Mouse (Mus musculus) liver, postnatal 0 days (tissue): Measurements from ENCODE around the gene Pcdh9. TPM values are rescaled to one million over a fixed set of nuclear protein-coding genes. Genes with fewer than 3 reads are reported as not detected.

ENCODE experiments used
- ATAC-seq: fragments of 200-750 bp; cut with Nextera tagmentation; 2 replicates; pipeline ENCODE4 v1.8.0; 2017; ENCODE audit warnings: mild to moderate bottlenecking, moderate library complexity
- DNase-seq: peaks from one replicate; pipeline ENCODE4 v3.0.0-alpha.2; 2016
- H3K27ac ChIP-seq: fragments of 300-500 bp; sonication (generic); 2 replicates; pipeline ENCODE4 v1.5.1; 2014; ENCODE audit warnings: antibody characterized with exemption, moderate library complexity, mild to moderate bottlenecking, low read depth
- H3K27me3 ChIP-seq: fragments of 300-500 bp; sonication (generic); 2 replicates; pipeline ENCODE4 v1.6.1; 2014; ENCODE audit warnings: low read length, control low read depth, mixed read lengths; ENCODE audit not compliant: insufficient read depth
- H3K36me3 ChIP-seq: fragments of 300-500 bp; sonication (generic); replicated peaks from 2 replicates; pipeline ENCODE4 v1.6.1; 2014; ENCODE audit warnings: mild to moderate bottlenecking, control low read depth, low read length, moderate library complexity, mixed read lengths; ENCODE audit not compliant: insufficient read depth
- H3K4me1 ChIP-seq: fragments of 300-500 bp; sonication (generic); 2 replicates; pipeline ENCODE4 v1.6.1; 2014; ENCODE audit warnings: antibody characterized with exemption, mild to moderate bottlenecking, control low read depth; ENCODE audit not compliant: insufficient read depth
- H3K4me2 ChIP-seq: fragments of 300-500 bp; sonication (generic); 2 replicates; pipeline ENCODE4 v1.6.1; 2014; ENCODE audit warnings: low read depth, mild to moderate bottlenecking, low read length, moderate library complexity, mixed read lengths
- H3K4me3 ChIP-seq: fragments of 300-500 bp; sonication (generic); 2 replicates; pipeline ENCODE4 v1.5.1; 2014; ENCODE audit warnings: low read depth, low read length
- H3K9ac ChIP-seq: fragments of 300-500 bp; sonication (generic); replicated peaks from 2 replicates; pipeline ENCODE4 v1.6.1; 2014; ENCODE audit warnings: mild to moderate bottlenecking, moderate library complexity
- H3K9me3 ChIP-seq: fragments of 300-500 bp; sonication (generic); 2 replicates; pipeline ENCODE4 v1.6.1; 2016; ENCODE audit warnings: mild to moderate bottlenecking, control low read depth, low read length, mixed read lengths
- CTCF ChIP-seq: sonication (generic); IDR thresholded peaks from 2 replicates; pipeline ENCODE4 v1.5.1; 2016; ENCODE audit warnings: antibody characterized with exemption, low read depth
- EP300 ChIP-seq: IDR thresholded peaks from 2 replicates; pipeline ENCODE4 v1.6.1; 2016; ENCODE audit warnings: antibody characterized with exemption, low read depth, mild to moderate bottlenecking
- whole genome bisulfite sequencing: fragments of 180-500 bp; shearing (Covaris S2); extraction: QIAGEN DNeasy Blood & Tissue Kit; methylation state at CpG from one replicate; pipeline ENCODE4 v1.1.7; 2014; ENCODE audit not compliant: insufficient replicate concordance; 5-methylcytosine and 5-hydroxymethylcytosine counted together
- polyA plus RNA-seq: library from polyadenylated mRNA; unstranded; fragments of >200 nt; fragmentation: Nextera tagmentation; extraction: Ambion mirVana; gene quantifications from 2 replicates; pipeline ENCODE4 v1.2.1, GENCODE M21; 2015

Gene Pcdh9
- polyA plus RNA-seq, 1 experiment from 2014 or later, result 0.31 TPM

DNA sequence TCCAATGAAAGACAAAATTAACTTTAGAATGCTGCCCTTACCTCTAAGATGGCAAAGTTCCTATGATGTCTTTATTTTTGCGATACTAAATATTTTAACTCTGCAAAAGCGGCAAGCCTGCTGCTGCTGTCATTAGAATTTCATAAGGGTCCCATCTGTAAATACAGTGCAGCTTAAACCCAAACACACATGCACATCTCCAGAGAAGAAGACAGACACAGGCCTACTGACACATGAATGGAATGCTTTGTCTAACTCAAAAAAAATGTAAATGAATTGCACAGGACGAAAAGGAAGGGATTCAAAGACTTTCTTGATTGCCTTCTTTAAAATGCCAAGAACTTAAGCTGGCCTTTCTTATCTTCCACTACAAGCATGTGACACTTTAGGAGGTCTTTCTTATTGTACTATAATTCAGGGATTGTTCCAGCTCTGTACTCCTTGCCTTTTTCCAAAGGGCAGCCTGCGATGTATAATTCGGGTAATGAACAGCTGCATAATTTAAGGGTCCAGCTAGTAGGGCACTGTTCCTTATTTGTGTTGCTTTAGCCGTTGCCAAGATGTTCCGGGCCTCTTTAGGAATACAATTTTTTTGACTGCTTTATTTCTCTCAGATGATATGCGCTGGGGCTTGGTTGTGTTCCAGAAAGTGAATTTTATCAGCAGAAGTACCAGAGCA is 823.6 kb downstream of the Pcdh9 start:
- Histone ChIP-seq H3K36me3 (no peaks in the 10 kb centered on the region), H3K4me2 (no peak overlapping the region), H3K4me3 (no peak overlapping the region), H3K27me3 (no peaks in the 10 kb centered on the region), H3K27ac (no peak overlapping the region), H3K9me3 (no peaks in the 10 kb centered on the region), H3K4me1 (no peaks in the 10 kb centered on the region), H3K9ac (no peak overlapping the region)
- DNase-seq (no peak), ATAC-seq (no peak)
- TF ChIP-seq CTCF (no peak), EP300 (no peak)
- WGBS, result 78% methylated on average over 8 of the region's 8 CpGs

DNA sequence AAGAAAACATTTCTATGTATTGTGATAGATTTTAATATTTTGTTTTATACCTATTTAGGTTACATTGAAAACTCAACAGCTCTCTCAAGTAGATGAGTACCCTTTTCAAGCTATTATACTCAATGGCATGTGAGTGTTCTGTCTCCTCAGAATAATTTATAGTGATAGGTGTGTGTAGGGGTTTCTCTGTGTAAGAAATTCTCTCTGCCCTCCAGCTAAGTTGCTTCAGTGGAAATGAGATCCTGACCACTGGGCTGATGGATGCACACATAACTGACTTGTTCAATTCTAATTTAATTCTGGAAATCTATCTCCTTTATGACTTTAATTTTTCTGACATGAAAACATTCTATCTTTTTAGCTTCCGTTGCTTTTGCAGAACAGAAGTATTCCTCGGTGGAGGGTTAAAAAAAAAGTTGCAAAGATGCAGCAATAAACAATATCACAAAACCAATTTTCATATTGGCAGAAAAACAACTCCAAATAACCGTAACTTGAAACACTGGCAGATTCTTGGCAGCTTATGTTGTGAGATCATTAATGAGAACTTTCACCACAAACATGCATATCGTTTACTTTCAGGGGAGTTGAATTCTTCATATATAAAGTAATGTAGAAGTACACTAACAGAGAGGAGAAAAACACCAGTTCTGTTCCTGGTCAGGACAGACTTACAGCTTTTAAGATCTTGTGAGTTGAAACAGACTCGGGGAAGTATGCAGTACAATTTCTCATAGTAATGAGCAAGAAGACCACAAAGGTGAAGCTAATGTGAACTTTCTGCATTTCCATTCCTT is 828.5 kb downstream of the Pcdh9 start:
- Histone ChIP-seq H3K27ac (no peak overlapping the region), H3K27me3 (no peaks in the 10 kb centered on the region), H3K36me3 (no peaks in the 10 kb centered on the region), H3K9me3 (no peaks in the 10 kb centered on the region), H3K4me3 (no peak overlapping the region), H3K4me1 (no peaks in the 10 kb centered on the region), H3K4me2 (no peak overlapping the region), H3K9ac (no peak overlapping the region)
- TF ChIP-seq CTCF (no peak), EP300 (no peak)
- DNase-seq, result no peak
- no peak for ATAC-seq
- 73% methylated on average over 5 of the region's 5 CpGs for WGBS

DNA sequence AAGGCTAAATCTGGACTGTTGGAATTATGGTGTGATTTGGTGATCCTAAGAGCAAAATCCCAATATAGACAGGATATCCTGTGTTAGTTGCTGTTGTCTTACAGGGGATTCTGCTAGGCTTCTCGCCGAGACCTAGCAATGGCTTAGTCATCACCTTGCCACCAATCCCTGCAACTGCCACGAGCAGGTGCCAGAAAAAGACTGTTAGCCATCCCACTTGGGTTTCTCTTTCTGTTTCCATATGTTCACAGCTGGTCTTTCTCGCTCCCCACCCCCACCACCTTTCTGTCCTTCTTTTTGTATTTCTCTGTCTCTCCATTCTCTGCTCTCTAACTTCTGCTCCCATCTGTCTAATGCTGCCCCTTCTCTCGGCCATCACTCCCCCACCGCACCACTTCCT is 831.7 kb downstream of the Pcdh9 start:
- DNase-seq (no peak), ATAC-seq (no peak)
- WGBS, result 69% methylated on average over 6 of the region's 6 CpGs
- H3K4me2 ChIP-seq, result no peak overlapping the region
- H3K9ac ChIP-seq, result no peak overlapping the region
- TF ChIP-seq CTCF (no peak), EP300 (no peak)
- H3K9me3 ChIP-seq, result no peaks in the 10 kb centered on the region
- no peak overlapping the region for H3K27ac ChIP-seq
- H3K36me3 ChIP-seq, result no peaks in the 10 kb centered on the region
- H3K4me3 ChIP-seq, result no peak overlapping the region
- H3K27me3 ChIP-seq, result no peaks in the 10 kb centered on the region
- no peaks in the 10 kb centered on the region for H3K4me1 ChIP-seq

DNA sequence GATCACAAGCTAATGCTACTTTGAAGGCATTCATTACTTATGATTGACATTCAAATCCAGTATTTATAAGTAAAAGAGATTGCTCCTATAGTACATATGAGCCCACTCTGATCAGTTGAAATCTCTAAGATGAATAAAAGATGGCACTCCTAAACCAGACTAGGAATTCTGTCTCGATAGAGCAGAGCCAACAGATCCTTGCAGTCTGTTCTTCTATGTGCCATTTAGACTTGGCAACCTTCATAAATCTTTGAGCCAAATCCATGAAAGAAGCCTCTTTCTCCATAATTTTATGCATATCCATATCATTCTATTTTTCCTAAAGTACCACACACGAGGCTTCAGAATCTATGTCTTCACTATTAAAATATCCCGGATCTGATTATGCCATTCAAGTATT is 834.5 kb downstream of the Pcdh9 start:
- no peak overlapping the region for H3K4me3 ChIP-seq
- 69% methylated on average over 3 of the region's 3 CpGs for WGBS
- no peaks in the 10 kb centered on the region for H3K36me3 ChIP-seq
- TF ChIP-seq EP300 (no peak), CTCF (no peak)
- H3K9ac ChIP-seq, result no peak overlapping the region
- H3K9me3 ChIP-seq, result no peaks in the 10 kb centered on the region
- ATAC-seq (no peak), DNase-seq (no peak)
- no peaks in the 10 kb centered on the region for H3K4me1 ChIP-seq
- no peak overlapping the region for H3K4me2 ChIP-seq
- no peak overlapping the region for H3K27ac ChIP-seq
- no peaks in the 10 kb centered on the region for H3K27me3 ChIP-seq

DNA sequence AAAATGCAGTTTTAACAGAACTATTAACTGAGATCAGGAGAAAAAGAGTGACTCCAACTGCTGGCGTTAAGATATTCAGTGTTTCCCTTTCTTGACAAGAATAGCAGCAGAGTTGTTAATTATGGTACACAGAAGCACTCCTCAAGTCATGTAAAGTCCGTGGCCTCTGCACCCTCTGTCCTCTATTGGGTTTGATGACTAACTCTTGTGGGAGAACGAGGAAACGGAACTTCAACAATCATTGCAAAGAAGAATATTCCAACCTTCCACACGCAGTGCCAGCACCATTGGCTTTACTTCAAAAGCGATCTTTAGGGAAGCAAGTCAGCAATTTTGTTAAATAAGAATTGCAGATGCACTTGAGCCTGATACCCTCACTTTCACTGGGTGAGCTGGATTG is 849.9 kb downstream of the Pcdh9 start:
- H3K4me1 ChIP-seq, result no peaks in the 10 kb centered on the region
- no peak overlapping the region for H3K4me2 ChIP-seq
- no peaks in the 10 kb centered on the region for H3K9me3 ChIP-seq
- no peak for TF ChIP-seq EP300
- 65% methylated on average over 6 of the region's 6 CpGs for WGBS
- no peak overlapping the region for H3K9ac ChIP-seq
- no peaks in the 10 kb centered on the region for H3K27me3 ChIP-seq
- ATAC-seq (no peak), DNase-seq (no peak)
- H3K36me3 ChIP-seq, result no peaks in the 10 kb centered on the region
- H3K27ac ChIP-seq, result no peak overlapping the region
- no peak overlapping the region for H3K4me3 ChIP-seq

DNA sequence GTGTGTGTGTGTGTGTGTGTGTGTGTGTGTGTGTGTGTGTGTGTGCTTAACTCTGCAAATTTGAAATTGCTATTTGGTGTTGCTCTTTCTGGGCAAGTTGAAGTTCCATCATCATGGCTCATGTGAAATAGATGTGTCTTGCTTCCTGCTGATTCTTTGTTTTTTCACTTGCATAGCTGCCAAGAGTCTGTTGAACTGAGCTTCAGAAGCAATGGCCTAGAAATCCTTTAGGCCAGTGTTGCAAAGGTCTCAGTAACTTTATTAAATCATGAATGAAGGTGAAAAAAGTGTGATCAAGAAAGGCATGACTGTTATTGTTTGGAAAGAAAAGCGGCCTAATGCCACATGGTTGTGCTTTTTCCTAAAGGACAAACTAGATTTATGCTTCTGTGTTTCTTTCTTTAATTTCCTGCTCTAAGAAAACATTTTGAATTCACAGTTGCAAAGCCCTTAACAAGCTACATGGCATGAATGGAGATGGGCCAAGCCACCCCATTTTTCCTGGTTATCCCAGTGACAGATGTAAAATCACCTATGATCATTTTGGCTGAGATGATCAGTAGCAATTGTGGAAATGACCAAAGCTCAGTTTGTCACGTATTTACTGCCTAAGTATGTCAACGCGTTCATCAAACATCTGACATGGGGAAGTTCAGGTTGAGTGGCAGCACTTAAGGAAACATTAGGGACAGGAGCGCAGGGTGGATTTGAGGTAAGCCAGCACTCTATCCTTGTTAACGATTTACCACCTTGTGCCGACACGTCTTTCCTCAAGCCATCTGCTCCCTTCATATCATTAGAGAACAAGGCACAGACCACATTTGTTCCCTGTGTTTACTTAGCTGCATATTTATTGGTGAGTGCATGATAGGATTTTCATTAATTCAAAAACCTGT is 850.9 kb downstream of the Pcdh9 start:
- H3K4me2 ChIP-seq, result no peak overlapping the region

More for the DNA sequence above, 850.9 kb downstream of the Pcdh9 start:
- Histone ChIP-seq H3K36me3 (no peaks in the 10 kb centered on the region), H3K4me3 (no peak overlapping the region), H3K9ac (no peak overlapping the region), H3K27me3 (no peaks in the 10 kb centered on the region), H3K27ac (no peak overlapping the region), H3K4me1 (no peaks in the 10 kb centered on the region), H3K9me3 (no peaks in the 10 kb centered on the region)
- no peak for ATAC-seq
- TF ChIP-seq CTCF (no peak), EP300 (no peak)
- no peak for DNase-seq
- WGBS, result 65% methylated on average over 8 of the region's 8 CpGs
